Mouse (Mus musculus) heart, postnatal 36 days (tissue): ENCODE results near the gene Gli2. TPM values are rescaled to one million over a fixed set of nuclear protein-coding genes. Genes with fewer than 3 reads are reported as not detected.
A peak's percentile ranks its signal among the peaks of the same experiment; 100 is the strongest.

Experiments
- DNase-seq, 2 experiments: peaks; one replicate each; pipeline ENCODE4 v3.0.0; 2021 to 2022
- intact Hi-C: fragments of 180-260 bp; cut with DNase I; formaldehyde crosslinking; loops from one replicate; pipeline ENCODE4 v1.15.1; 2025
- total RNA-seq, 2 experiments: library from RNA; stranded (reverse); gene quantifications; 2 replicates each; pipeline ENCODE4 v1.2.3; 2021

The Gli2 gene
- total RNA-seq, 2 experiments from 2014 or later = 1.0 to 2.0 TPM

DNA sequence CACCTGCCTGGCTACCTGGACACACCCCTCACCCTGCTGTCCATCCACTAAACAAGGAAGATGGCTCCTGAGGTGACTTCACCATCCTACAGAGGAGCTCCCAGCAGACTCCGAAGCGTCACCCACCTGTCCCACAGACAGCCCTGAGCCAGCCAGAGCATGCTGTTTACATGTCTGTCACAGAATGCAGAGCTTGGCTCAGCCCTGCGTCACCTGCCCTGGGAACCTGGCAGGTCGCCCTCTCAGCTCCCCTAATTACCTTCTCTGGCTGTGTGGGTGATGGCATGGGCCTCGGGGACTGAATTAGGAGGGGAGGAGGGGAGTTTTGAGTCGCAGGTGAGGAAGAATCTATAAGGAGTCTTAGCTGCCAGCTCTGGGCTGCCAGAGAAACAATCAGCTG is 38.3 kb downstream of the Gli2 start:
- intact Hi-C loops = no loop called here
- no peak for DNase-seq

DNA sequence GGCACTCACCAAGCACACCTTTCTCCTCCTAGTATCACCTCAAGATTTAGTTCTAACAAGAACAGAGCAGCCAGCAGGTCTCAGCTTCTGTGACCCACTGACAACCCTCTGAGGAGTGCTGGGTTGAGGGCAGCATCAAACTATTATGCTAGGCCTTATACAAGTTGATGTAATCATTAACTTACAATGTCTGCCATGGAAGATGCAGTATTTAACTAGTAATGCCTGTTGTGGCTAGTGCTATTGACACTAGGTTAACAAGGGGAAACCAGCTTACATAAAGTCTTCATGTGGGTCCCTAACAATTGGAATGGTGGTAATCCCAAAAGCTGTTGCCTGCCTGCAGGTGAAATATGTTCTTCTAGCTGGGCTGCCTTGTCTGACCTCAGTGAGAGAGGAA is 44.5 kb downstream of the Gli2 start:
- intact Hi-C loops = no loop called here
- no peak for DNase-seq

DNA sequence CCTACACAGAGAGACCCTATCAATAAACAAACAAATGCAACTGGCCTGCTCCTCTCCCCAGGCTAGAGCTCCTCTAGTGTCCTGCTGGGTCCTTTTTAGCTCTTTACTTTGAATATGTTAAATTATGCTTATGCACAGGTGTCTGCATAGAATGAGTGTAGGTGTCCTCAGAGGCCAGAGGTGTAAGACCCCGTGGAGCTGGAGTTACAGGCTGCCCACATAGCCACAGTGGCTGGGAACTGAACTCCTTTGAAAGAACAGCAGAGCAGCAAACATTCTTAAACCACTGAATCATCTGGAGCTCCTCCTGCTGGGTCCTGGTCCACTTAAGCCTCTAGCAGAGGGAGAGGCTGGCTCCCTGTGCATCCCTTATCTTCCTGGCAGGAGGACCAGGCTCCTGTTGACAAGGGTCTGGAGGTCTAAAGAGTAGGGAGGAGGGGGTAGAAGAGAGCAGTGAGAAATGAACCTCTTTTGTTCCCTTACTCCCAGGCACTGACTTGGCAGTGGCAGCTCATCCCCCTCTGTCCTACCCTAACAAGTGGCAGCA is 49.5 kb downstream of the Gli2 start:
- DNase-seq = peak in 1 of 2 experiments; percentile 14
- intact Hi-C loops = no loop called here

DNA sequence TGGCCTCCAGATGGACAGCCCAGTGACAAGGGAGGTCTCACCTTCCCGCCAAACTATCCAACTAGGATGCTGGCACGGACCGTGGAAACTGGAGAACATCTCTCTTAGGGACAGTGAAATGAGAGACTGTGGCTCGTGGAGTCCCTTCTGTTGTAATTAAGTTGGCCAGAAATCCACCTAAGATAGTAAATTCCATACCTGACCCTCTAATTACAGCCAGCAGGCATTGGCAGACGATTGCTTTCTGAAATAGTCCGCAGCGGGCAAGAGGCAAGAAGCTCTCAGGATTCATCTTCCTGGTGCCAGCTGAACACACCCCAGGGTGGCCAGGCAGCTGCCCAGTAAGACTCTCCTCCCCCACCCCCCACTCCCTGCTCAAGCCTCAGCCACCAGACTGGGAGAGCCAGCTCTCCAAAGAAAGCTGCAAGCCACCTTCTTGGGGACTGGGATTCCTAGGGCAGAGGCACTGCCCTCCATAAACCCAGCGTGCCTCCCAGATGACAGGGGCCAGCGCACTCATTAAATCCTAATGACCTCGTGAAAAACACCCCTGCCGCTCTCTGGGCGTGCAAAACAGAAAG is 51.9 kb downstream of the Gli2 start:
- intact Hi-C loops = no loop called here
- DNase-seq = no peak

DNA sequence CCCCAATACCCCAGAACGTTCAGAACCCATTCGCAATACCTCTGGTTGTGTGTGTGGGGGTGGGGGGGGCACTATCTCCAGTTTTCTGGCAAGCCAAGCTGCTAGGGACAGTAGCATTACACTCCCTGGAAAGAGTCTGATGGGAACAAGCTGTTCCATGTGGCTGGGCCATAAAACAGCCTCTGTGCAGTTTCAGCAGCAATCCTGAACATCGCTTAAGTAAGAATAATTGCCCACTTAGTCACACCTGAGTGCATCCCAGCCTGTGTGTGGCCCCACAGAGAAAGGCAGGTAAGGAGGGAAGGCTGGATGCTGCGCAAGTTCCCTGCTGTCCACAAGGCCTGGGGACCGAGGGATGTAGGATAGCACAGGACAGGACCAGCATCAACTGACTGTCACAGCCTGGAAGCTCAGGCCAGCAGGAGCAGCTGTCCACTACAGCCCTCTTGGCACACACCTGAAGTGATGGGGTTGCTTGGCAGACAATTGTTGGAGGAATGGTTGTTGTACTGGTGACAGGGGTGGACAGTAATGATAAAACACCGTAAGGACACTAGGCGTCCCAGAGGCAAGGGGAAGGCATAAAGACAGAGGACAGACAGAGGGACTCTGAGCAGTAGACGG is 58.8 kb downstream of the Gli2 start:
- intact Hi-C loops = no loop called here
- no peak for DNase-seq

DNA sequence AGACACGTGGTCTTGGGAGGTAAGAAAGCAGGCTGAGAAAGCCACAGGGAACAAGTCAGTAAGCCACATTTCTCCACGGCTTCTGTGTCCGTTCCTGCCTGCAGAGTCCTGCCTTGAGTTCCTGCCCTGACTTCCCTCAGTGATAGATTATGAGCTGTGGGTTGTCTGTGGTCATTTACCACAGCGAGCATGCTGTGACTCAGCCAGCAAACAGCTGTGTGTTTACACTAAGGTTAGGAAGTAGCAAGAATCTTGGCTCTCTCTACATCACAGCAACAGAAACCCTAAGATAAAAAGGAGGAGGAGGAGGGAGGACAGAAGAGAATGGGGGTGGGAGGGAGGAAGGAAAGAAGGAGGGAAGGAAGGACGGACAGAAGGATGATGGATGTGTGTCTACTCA is 59.6 kb downstream of the Gli2 start:
- intact Hi-C loops = no loop called here
- no peak for DNase-seq

DNA sequence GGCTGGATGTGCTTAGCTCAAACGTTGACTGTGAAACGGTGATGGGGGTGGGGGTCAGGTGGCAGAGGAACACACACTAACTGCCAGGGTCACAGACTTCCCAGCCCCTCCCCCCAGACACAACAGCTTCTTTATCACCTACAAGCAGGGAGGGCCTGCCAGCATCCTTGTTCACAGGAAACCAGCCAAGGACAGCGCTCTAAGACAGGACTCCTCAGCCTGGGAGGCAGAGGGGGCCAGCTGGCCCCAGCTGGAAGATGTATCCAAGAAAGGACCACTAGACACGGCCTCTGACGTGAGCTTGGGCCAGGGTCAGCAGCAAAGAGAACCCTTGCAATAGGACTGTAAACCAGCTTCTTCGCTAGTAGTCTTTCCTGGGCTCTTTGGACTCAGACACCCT is 65.1 kb downstream of the Gli2 start:
- intact Hi-C loops = no loop called here
- DNase-seq = no peak

DNA sequence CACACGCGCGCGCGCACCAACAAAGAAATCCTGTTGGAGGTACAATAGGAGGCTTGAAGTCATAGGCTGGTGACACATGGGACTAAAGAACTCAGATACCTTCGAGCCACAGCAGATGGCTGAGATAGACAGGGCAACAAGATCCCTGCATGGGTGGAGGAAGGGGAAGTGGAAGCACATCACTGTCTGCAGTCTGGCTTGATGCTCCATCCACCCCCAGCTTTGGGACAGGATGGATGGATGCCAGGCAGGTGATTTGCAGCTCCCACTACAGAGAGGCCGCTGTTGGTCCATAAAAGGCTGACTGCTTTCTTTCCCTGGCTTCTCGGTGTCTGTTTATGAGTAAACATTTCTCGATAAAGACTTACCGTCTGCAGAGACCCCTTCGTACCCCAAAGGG is 65.9 kb downstream of the Gli2 start:
- intact Hi-C loops = no loop called here

DNA sequence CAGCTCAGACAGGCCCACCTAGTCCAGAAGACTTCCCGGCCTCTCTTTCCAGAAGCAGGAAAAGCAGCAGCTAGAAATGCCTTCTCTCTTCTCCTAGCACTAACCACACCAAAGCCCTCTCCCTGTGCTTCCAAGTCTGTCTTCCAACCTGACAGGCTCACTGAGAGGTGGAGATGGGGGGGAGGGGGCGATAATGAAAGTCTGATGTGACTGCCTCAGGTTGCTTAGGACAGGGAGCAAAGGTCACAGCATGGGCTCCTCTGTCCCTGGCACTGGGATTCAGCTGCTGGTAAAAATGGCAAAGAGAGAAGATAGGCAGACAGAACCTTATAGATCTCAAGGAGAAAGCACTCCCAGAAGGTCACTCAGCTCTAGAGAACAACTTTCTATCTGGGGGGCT is 70.0 kb downstream of the Gli2 start:
- DNase-seq = no peak
- intact Hi-C loops = loop anchor here (5.0 kb wide), 1 partner anchor 69 kb away; the partner anchor contains the start of gene Gli2

More for the DNA sequence above, 65.9 kb downstream of the Gli2 start:
- no peak for DNase-seq

DNA sequence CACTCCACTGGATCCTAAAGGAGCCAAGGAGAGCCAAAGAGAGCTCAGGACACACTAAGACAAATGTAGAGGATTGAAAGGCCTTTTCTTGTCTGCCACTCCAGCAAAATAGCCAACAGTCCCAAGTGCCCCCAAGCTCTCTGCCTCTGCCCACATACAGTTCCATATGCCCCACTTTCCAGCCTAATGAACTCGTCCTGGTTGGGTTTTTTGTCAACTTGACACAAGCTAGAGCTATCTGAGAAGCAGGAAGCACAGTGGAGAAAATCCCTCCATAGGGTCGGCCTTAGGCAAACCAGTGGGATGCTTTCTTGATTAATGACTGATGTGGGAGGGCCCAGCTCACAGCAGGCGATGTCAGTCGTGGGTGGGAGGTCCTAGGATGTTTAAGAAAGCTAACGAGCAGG is 70.6 kb downstream of the Gli2 start:
- intact Hi-C loops = loop anchor here (5.0 kb wide), 1 partner anchor 69 kb away; the partner anchor contains the start of gene Gli2
- no peak for DNase-seq

DNA sequence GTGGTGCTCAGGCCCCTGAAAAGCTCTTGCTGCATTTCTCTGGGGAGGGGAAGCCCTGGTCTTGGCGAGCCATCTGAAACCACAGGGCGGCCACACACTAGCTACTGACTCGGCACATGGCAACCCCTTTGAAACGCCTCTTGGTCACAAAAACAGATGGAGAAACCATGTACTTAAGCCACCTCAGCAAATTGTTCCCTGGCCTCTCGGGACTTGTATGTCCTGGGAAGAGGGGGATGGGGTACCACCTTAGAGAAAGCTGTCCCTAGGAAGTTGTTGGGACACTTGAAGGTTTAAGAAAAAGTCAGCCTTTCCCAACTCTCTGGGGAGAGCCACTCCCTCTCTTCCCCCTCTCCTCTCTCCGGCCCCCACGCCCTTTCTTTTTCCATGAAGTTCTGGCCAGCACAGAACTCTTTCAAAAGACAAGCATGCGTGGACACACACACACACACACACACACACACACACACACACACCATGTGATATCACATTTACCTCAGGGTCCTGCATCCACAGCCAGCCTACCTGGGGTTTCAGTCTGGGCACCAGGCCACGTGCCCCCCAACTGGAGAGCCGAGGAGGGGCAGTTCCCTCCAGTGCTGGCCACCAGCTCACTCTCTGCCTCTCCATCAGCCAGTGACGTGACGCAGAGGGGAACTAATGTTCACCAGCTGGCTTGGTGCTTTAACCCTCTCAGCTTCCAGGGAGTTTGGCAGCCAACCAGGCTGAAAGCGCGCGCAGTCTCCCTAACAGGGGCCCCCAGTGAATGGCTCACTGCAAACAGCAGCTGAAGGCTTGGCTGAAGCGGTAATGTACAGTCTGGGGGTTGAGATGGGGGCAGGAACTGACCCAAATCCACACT is 71.2 kb downstream of the Gli2 start:
- intact Hi-C loops = loop anchor here (5.0 kb wide), 1 partner anchor 70 kb away; the partner anchor contains the start of gene Gli2

DNA sequence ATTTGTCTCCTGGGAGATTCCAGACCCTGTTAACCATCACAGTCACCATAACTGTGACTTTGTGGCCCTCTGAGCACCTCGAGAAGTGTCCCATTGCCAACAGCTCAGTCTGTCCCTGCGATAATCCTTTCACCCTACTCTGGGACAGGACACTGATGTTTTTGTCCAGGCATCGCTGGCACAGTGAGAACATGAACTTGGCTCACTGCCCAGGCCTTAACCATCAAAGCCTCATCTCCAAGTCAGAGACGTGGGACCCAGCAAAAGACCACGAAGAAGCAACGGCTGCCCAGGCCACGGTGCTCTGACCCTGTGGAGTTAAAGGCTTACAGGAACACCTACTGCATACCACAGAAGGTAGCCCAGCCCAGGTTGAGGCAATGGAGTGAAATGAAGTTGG is 72.8 kb downstream of the Gli2 start:
- DNase-seq = no peak
- intact Hi-C loops = loop anchor here (5.0 kb wide), 1 partner anchor 72 kb away; the partner anchor contains the start of gene Gli2

More for the DNA sequence above, 71.2 kb downstream of the Gli2 start:
- peak; percentile 65 to 76 for DNase-seq

DNA sequence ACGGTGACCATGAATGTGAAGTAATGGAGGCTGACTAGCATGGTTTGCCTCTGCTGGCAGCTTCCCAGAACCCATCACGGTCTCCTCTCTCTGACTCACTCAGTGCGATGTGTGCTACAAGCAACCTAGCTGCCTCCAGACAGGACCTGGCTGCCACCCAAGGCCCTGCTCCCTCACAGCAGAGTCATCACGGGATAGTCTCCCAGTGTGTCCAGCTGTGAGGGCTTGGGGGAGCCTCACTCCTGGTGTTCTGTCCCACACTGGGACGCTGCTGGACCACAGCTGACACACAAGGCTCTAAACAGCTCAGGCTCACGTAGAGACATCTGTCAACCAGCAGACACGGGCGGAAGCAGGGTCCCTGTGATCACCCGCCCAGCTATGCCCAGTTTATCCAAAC is 76.8 kb downstream of the Gli2 start:
- DNase-seq = peak; percentile 75 to 79
- intact Hi-C loops = no loop called here

DNA sequence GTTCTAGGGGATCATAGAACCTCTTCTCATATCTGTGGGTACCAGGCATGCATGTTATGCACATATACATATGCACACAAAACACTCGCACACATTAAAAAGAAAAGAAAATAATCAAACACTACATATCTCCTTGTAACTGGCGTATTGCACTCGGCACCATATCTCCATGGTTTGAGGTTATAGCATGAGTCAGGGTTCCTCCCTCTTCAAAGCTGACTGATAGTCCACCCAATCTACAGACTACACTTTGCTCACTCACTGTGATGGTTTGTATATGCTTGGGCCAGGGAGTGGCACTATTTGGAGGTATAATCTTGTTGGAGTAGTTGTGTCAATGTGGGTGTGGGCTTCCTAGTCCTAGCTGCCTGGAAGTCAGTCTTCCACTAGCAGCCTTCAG is 78.0 kb downstream of the Gli2 start:
- no peak for DNase-seq
- intact Hi-C loops = no loop called here

DNA sequence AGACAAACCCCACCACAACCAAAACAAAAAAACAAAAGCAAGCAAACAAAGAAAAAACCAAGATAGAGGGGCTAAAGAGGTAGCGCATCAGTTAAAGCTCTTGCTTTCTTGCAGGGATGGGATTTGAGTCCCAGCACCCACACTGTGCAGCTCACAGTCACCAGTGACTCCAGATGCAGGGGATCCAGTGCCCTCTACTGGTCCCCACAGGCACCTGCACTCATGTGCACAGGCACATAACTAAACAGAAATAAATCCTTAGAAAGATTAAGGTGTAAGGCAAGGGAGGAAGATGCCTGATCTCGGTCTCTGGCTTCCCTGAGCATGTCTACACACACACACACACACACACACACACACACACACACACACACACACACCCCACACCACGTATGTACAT is 83.4 kb downstream of the Gli2 start:
- intact Hi-C loops = no loop called here
- DNase-seq = no peak

DNA sequence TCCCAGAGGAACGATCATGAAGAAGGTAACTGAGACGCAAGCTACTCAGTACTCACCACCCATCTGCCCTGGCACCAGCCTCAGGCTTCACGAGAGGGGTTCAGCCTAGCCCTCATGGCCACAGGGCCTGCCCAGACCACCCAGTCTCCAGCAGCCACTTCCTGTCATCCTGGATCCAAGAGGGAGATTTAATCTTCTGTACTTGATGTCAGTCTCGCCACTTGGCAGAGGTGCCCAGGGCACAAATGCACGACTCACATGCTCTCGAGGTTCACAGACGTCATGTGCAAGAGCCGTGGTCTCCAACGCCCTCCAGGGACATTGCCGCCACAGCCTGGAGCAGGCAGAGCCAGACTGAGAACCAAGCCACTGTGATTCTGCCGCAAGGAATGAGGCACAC is 84.0 kb downstream of the Gli2 start:
- intact Hi-C loops = no loop called here
- no peak for DNase-seq

DNA sequence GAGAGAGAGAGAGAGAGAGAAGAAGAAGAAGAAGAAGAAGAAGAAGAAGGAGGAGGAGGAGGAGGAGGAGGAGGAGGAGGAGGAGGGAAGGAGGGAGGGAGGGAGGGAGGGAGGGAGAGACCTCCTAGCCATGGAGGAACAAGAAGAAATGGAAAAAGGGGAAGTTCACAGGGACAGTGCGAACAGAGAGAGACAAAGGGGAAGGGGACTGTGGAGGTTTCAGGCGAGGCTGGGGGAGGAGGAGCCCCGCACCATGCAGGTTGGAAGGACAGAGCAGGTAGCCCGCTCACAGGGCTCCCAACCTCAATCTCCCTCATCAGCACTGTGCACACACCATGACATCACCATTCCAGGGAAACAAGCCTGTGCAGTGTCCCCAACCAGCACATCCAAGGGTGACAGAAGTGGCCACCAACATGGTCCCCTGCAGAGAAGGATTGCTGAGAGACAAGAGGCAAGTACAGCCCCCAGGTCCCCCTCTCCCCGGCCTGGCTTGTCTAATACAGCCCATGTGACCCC is 84.7 kb downstream of the Gli2 start:
- intact Hi-C loops = no loop called here
- DNase-seq = no peak

DNA sequence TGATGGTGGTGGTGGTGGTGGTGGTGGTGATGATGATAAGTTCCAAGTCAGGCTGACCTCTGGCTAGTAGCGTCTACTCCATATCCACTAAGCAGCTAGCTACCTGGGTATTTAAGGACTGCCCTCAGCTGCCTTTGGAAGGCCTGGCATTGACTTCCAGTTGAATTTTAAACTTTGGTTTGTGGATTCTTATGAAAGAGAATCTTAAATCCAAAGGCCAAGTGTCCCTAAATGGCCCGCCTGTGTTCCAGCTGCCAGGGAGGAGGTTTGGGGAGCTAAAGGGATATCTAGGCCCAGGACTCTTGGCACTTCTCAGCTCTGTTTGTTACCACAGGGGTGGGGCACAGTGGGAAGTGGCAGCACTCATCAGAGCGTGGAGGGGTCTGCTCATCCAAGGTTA is 85.4 kb downstream of the Gli2 start:
- intact Hi-C loops = no loop called here
- no peak for DNase-seq

DNA sequence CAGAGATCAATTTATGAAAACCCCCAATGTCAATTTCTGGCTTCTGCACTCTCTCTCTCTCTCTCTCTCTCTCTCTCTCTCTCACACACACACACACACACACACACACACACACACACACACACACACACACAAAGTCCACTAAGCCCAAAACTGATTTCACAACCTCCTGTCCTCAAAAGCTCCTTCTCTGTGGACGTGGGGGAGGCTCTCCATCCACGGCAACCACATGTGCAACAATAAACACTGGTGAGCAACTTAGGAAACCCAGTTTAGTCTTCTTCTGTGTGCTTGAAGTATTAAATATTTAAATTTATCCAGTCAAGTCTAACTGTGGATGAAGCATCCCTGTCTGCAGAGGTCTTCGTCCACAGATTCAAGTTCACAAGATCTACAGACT is 86.1 kb downstream of the Gli2 start:
- DNase-seq = no peak
- intact Hi-C loops = no loop called here

DNA sequence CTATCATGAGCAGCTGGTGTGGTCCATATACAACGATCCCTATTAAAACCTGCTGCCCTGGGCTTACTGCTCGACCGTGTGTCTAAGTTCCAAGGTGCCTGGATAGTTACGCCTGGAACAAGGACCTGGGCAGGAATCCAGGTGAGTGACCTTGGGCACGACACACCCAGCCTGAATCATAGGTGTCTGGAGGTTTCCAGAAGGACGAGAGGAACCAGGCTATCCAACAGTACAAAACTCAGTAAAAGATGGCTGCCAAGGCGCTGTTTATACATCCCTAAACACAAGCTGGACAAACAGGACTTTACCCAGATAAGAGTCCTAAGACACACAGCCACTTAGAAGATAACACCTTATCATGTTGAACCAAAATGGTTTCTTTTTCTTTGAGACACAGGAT is 94.8 kb downstream of the Gli2 start:
- intact Hi-C loops = no loop called here
- DNase-seq = no peak

DNA sequence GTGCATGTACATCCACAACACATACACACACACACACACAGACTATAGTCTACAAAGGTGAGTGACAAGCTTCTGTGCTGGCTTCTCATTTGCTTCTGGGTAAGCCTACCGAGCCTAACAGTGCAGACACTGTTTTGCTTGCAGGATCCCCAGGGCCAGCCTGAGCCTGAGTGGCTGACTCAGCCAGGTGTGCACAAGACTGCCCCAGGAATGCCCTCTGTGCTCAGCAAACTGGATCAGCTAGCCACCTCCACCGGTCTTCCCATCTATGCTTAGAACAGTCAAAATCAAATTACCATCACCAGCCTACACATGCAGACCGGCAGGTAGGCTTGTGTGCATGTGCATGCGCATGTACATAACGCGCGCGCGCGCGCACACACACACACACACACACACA is 97.6 kb downstream of the Gli2 start:
- intact Hi-C loops = no loop called here
- no peak for DNase-seq
